Mouse (Mus musculus): ENCODE data around the gene Htr2b. TPM values are rescaled to one million over a fixed set of nuclear protein-coding genes. Genes with fewer than 3 reads are reported as not detected.

Htr2b gene
- polyA plus RNA-seq, 1 experiment from 2014 or later: 2.8 TPM

GRCm38 (mm10) chr1:86151376-86151775 is 39.6 kb upstream of the Htr2b start:
- 71% methylated on average over 7 of the region's 7 CpGs for WGBS
- no peak for ATAC-seq
- H3K27me3 ChIP-seq (replicated peaks; ENCODE audit: control insufficient read depth, insufficient read depth, low read length): no peaks in the 10 kb centered on the region
- H3K27ac ChIP-seq (ENCODE audit: low read length): no peak overlapping the region
- H3K36me3 ChIP-seq (ENCODE audit: control insufficient read depth, insufficient read depth, low read length): no peaks in the 10 kb centered on the region
- peaks cover 6% of the 10 kb centered on the region; the same call in 1 of the 2 replicates for H3K4me1 ChIP-seq (ENCODE audit: control insufficient read depth, insufficient read depth, low read length)
- no peak overlapping the region for H3K4me2 ChIP-seq (ENCODE audit: low read depth, low read length)
- no peak overlapping the region for H3K9ac ChIP-seq (ENCODE audit: low read depth, low read length)
- no peak overlapping the region for H3K4me3 ChIP-seq (ENCODE audit: low read length)
- no peaks in the 10 kb centered on the region for H3K9me3 ChIP-seq (ENCODE audit: control insufficient read depth, low read length)

- Histone ChIP-seq H3K9me3 (ENCODE audit: control insufficient read depth, low read length) (no peaks in the 10 kb centered on the region), H3K36me3 (ENCODE audit: control insufficient read depth, insufficient read depth, low read length) (no peaks in the 10 kb centered on the region), H3K27me3 (replicated peaks; ENCODE audit: control insufficient read depth, insufficient read depth, low read length) (no peaks in the 10 kb centered on the region), H3K4me2 (ENCODE audit: low read depth, low read length) (no peak overlapping the region), H3K4me3 (ENCODE audit: low read length) (no peak overlapping the region), H3K4me1 (ENCODE audit: control insufficient read depth, insufficient read depth, low read length) (peaks cover 6% of the 10 kb centered on the region; the same call in 1 of the 2 replicates), H3K9ac (ENCODE audit: low read depth, low read length) (no peak overlapping the region), H3K27ac (ENCODE audit: low read length) (no peak overlapping the region)
- 76% methylated on average over 6 of the region's 6 CpGs for WGBS
- no peak for ATAC-seq
Measured at GRCm38 (mm10) chr1:86150929-86151328, 39.2 kb upstream of the Htr2b start.

DNA sequence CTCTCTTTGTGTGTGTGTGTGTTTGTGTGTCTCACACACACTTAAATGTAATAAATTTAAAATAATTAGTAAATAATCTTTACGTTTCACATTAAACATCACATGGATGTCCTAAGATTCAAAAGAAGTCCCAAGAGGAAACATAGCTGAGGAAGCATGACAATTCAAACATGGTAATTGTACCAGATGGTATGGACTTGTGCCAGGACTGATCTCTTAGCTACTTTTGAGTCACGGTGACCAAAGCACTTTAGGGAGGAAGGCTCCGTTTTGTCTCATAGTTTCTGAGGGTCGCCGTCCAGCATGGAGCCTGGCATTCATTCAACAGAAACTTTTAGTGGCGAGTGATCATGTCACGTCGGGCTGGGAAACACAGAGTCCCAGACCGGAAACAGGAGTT is 36.4 kb upstream of the Htr2b start:
- ATAC-seq: no peak
- H3K4me1 ChIP-seq (ENCODE audit: control insufficient read depth, insufficient read depth, low read length): no peaks in the 10 kb centered on the region
- no peak overlapping the region for H3K4me3 ChIP-seq (ENCODE audit: low read length)
- H3K36me3 ChIP-seq (ENCODE audit: control insufficient read depth, insufficient read depth, low read length): no peaks in the 10 kb centered on the region; the same call in 1 of the 2 replicates
- H3K9ac ChIP-seq (ENCODE audit: low read depth, low read length): no peak overlapping the region
- no peaks in the 10 kb centered on the region for H3K27me3 ChIP-seq (replicated peaks; ENCODE audit: control insufficient read depth, insufficient read depth, low read length)
- H3K27ac ChIP-seq (ENCODE audit: low read length): no peak overlapping the region
- no peak overlapping the region for H3K4me2 ChIP-seq (ENCODE audit: low read depth, low read length)
- WGBS: 73% methylated on average over 9 of the region's 9 CpGs
- H3K9me3 ChIP-seq (ENCODE audit: control insufficient read depth, low read length): no peaks in the 10 kb centered on the region

DNA sequence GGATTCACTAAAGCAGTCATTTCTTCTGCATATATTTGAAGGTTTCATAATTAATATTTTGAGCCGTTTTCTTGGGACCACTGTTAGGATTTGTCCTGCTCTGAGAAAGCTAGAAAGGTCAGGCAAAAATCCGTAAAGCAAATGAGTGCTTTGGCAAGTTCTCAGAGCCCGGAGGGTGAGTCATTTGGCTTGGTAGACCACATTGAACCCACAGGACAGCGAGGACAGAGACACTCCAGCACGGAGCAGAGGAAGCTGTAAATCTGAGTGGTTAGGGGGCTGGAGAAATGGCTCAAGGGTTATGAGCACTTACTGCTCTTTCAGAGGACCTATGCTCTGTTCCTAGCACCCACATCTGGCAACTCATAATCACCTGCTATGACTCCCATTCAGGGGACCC is 35.8 kb upstream of the Htr2b start:
- ATAC-seq: no peak
- no peak overlapping the region for H3K9ac ChIP-seq (ENCODE audit: low read depth, low read length)
- 66% methylated on average over 5 of the region's 5 CpGs for WGBS

DNA sequence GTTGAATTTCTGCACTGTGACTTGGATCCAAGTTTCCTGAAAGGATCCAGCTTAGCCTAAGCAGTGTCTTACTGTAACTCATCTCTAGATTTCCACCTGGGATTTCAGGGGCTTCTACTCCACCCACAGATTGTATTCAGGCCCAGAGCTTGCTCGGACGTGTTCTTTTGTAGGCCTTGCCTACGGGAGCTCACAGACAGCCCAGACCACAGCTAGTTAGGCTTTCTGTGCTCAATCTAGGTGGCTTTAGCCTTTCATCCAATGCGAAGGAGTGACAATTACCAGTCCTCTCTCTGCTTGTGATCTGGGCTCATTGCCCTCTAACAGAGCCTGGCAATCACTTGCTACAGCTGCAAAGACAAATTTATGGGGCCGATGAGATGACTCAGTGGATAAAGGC is 34.5 kb upstream of the Htr2b start:
- H3K9me3 ChIP-seq (ENCODE audit: control insufficient read depth, low read length): no peaks in the 10 kb centered on the region
- WGBS: 73% methylated on average over 5 of the region's 5 CpGs
- ATAC-seq: no peak
- no peak overlapping the region for H3K9ac ChIP-seq (ENCODE audit: low read depth, low read length)
- H3K27me3 ChIP-seq (replicated peaks; ENCODE audit: control insufficient read depth, insufficient read depth, low read length): no peaks in the 10 kb centered on the region
- H3K4me3 ChIP-seq (ENCODE audit: low read length): no peak overlapping the region
- no peaks in the 10 kb centered on the region; the same call in 1 of the 2 replicates for H3K36me3 ChIP-seq (ENCODE audit: control insufficient read depth, insufficient read depth, low read length)
- no peak overlapping the region for H3K27ac ChIP-seq (ENCODE audit: low read length)
- no peak overlapping the region for H3K4me2 ChIP-seq (ENCODE audit: low read depth, low read length)
- H3K4me1 ChIP-seq (ENCODE audit: control insufficient read depth, insufficient read depth, low read length): no peaks in the 10 kb centered on the region

More for the DNA sequence above, 35.8 kb upstream of the Htr2b start:
- no peaks in the 10 kb centered on the region; the same call in 1 of the 2 replicates for H3K36me3 ChIP-seq (ENCODE audit: control insufficient read depth, insufficient read depth, low read length)
- H3K4me2 ChIP-seq (ENCODE audit: low read depth, low read length): no peak overlapping the region
- no peak overlapping the region for H3K4me3 ChIP-seq (ENCODE audit: low read length)
- H3K27ac ChIP-seq (ENCODE audit: low read length): no peak overlapping the region
- H3K4me1 ChIP-seq (ENCODE audit: control insufficient read depth, insufficient read depth, low read length): no peaks in the 10 kb centered on the region
- no peaks in the 10 kb centered on the region for H3K9me3 ChIP-seq (ENCODE audit: control insufficient read depth, low read length)
- no peaks in the 10 kb centered on the region for H3K27me3 ChIP-seq (replicated peaks; ENCODE audit: control insufficient read depth, insufficient read depth, low read length)

GRCm38 (mm10) chr1:86144001-86144944 is 32.5 kb upstream of the Htr2b start:
- Histone ChIP-seq H3K9ac (ENCODE audit: low read depth, low read length) (no peak overlapping the region), H3K4me1 (ENCODE audit: control insufficient read depth, insufficient read depth, low read length) (no peaks in the 10 kb centered on the region), H3K27me3 (replicated peaks; ENCODE audit: control insufficient read depth, insufficient read depth, low read length) (no peaks in the 10 kb centered on the region), H3K27ac (ENCODE audit: low read length) (no peak overlapping the region), H3K36me3 (ENCODE audit: control insufficient read depth, insufficient read depth, low read length) (no peaks in the 10 kb centered on the region; the same call in 1 of the 2 replicates), H3K4me2 (ENCODE audit: low read depth, low read length) (no peak overlapping the region), H3K4me3 (ENCODE audit: low read length) (no peak overlapping the region), H3K9me3 (ENCODE audit: control insufficient read depth, low read length) (no peaks in the 10 kb centered on the region)
- no peak for ATAC-seq
- 80% methylated on average over 21 of the region's 21 CpGs for WGBS

DNA sequence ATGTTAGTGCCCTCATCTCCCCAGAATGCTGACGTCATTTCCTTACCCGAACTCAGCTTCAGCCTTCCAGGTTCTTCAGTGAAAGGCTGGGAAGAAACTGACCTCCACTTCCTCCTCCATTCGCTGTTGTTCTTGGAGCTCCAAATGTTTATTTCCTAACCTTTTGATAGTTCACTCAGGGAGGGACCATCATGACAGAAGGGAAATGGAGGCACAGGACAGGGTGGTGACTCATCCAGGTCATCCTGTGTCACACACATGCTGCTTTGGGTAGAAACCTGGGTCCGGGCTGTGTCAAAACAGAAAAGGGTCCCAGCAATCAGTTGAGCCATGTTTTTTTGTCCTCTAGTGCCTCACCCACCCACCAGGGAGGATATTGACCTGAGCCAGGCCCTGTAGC is 31.4 kb upstream of the Htr2b start:
- no peak for ATAC-seq
- no peak overlapping the region for H3K4me3 ChIP-seq (ENCODE audit: low read length)
- H3K4me2 ChIP-seq (ENCODE audit: low read depth, low read length): no peak overlapping the region
- WGBS: 82% methylated on average over 4 of the region's 4 CpGs
- H3K27me3 ChIP-seq (replicated peaks; ENCODE audit: control insufficient read depth, insufficient read depth, low read length): no peaks in the 10 kb centered on the region
- H3K9me3 ChIP-seq (ENCODE audit: control insufficient read depth, low read length): no peaks in the 10 kb centered on the region
- H3K36me3 ChIP-seq (ENCODE audit: control insufficient read depth, insufficient read depth, low read length): peaks cover 3% of the 10 kb centered on the region; the same call in 1 of the 2 replicates
- no peaks in the 10 kb centered on the region for H3K4me1 ChIP-seq (ENCODE audit: control insufficient read depth, insufficient read depth, low read length)
- H3K9ac ChIP-seq (ENCODE audit: low read depth, low read length): no peak overlapping the region
- no peak overlapping the region for H3K27ac ChIP-seq (ENCODE audit: low read length)

GRCm38 (mm10) chr1:86141081-86141480 is 29.3 kb upstream of the Htr2b start:
- H3K4me2 ChIP-seq (ENCODE audit: low read depth, low read length): no peak overlapping the region
- no peak overlapping the region for H3K9ac ChIP-seq (ENCODE audit: low read depth, low read length)
- peaks cover 3% of the 10 kb centered on the region; the same call in 1 of the 2 replicates for H3K36me3 ChIP-seq (ENCODE audit: control insufficient read depth, insufficient read depth, low read length)
- H3K4me3 ChIP-seq (ENCODE audit: low read length): no peak overlapping the region
- no peak for ATAC-seq
- no peaks in the 10 kb centered on the region for H3K27me3 ChIP-seq (replicated peaks; ENCODE audit: control insufficient read depth, insufficient read depth, low read length)
- no peaks in the 10 kb centered on the region for H3K4me1 ChIP-seq (ENCODE audit: control insufficient read depth, insufficient read depth, low read length)
- WGBS: 77% methylated on average over 3 of the region's 3 CpGs
- H3K9me3 ChIP-seq (ENCODE audit: control insufficient read depth, low read length): no peaks in the 10 kb centered on the region
- H3K27ac ChIP-seq (ENCODE audit: low read length): no peak overlapping the region

DNA sequence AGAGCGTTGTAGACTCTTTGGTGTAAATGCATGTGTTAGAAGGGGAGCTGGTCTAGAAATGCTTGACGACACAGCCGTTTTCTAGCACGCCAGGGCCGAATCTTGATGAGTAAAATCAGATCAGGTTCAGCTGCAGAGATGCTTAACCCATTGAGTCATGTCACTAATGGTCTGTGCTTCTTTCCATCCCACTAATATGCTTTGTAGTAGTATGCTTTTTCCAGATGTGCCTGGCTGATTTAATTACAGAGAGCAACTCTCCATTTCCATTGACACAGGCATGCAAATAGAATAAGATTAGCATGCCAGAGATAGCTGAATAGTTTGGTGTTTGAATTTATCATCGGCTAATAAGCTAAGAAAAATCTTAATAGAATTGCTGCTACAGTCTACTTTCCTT is 23.5 kb upstream of the Htr2b start:
- Histone ChIP-seq H3K27ac (ENCODE audit: low read length) (no peak overlapping the region), H3K9ac (ENCODE audit: low read depth, low read length) (no peak overlapping the region), H3K4me1 (ENCODE audit: control insufficient read depth, insufficient read depth, low read length) (no peaks in the 10 kb centered on the region), H3K4me3 (ENCODE audit: low read length) (no peak overlapping the region), H3K27me3 (replicated peaks; ENCODE audit: control insufficient read depth, insufficient read depth, low read length) (no peaks in the 10 kb centered on the region), H3K9me3 (ENCODE audit: control insufficient read depth, low read length) (no peaks in the 10 kb centered on the region), H3K4me2 (ENCODE audit: low read depth, low read length) (no peak overlapping the region), H3K36me3 (ENCODE audit: control insufficient read depth, insufficient read depth, low read length) (peaks cover 9% of the 10 kb centered on the region; the same call in 1 of the 2 replicates)
- no peak for ATAC-seq
- WGBS: 86% methylated on average over 6 of the region's 6 CpGs

All from intestine, embryonic 16.5 days (tissue).